Mouse (Mus musculus) MEL (cell line): ENCODE results near the gene Vasn. TPM values are rescaled to one million over a fixed set of nuclear protein-coding genes. Genes with fewer than 3 reads are reported as not detected.

Experiments used
- DNase-seq: peaks from one replicate; pipeline ENCODE4 v3.0.0; 2011; ENCODE audit warnings: low read depth, low spot score
- H3K27ac ChIP-seq: 2 replicates; pipeline ENCODE4 v1.5.1; 2012; ENCODE audit warnings: low read depth, mild to moderate bottlenecking, control low read depth, low read length, moderate library complexity; ENCODE audit not compliant: control insufficient read depth
- H3K27me3 ChIP-seq, 2 experiments: fragments of 150-350 bp in 1 of 2; sonication (generic) in 1 of 2; 2 replicates each; pipeline ENCODE4 v1.6.1; 2012; ENCODE audit warnings: low read length in 2 of 2, mild to moderate bottlenecking in 2 of 2, improper control_type of control experiment in 1 of 2, moderate library complexity in 1 of 2; ENCODE audit not compliant: insufficient read depth in 2 of 2, control insufficient read depth in 1 of 2
- H3K36me3 ChIP-seq, 2 experiments: 2 replicates each; pipeline ENCODE4 v1.6.1; 2012 to 2014; ENCODE audit warnings: low read length in 2 of 2, improper control_type of control experiment in 1 of 2, inconsistent platforms in 1 of 2, mild to moderate bottlenecking in 1 of 2; ENCODE audit not compliant: insufficient read depth in 2 of 2, control insufficient read depth in 1 of 2
- H3K4me1 ChIP-seq, 2 experiments: fragments of 150-350 bp in 1 of 2; sonication (generic) in 1 of 2; 2 replicates each; pipeline ENCODE4 v1.6.1; 2012; ENCODE audit warnings: low read length in 2 of 2, improper control_type of control experiment in 1 of 2, mild to moderate bottlenecking in 1 of 2; ENCODE audit not compliant: insufficient read depth in 2 of 2, control insufficient read depth in 1 of 2
- H3K4me3 ChIP-seq, 2 experiments: fragments of 150-350 bp in 1 of 2; sonication (generic) in 1 of 2; 2 replicates each; pipeline ENCODE4 v1.5.1; 2012; ENCODE audit warnings: low read depth in 2 of 2, low read length in 2 of 2, mild to moderate bottlenecking in 2 of 2, moderate library complexity in 2 of 2, control low read depth in 1 of 2, improper control_type of control experiment in 1 of 2; ENCODE audit not compliant: control insufficient read depth in 1 of 2, insufficient read depth in 1 of 2
- H3K79me2 ChIP-seq: 2 replicates; pipeline ENCODE4 v1.6.1; 2012; ENCODE audit warnings: mild to moderate bottlenecking, low read length, moderate library complexity; ENCODE audit not compliant: control insufficient read depth, poor library complexity, insufficient read depth
- H3K9ac ChIP-seq: 2 replicates; pipeline ENCODE4 v1.6.1; 2012; ENCODE audit warnings: low read depth, mild to moderate bottlenecking, control low read depth, low read length, moderate library complexity; ENCODE audit not compliant: control insufficient read depth, poor library complexity, severe bottlenecking
- H3K9me3 ChIP-seq: fragments of 150-350 bp; sonication (generic); replicated peaks from 2 replicates; pipeline ENCODE4 v1.6.1; 2012; ENCODE audit warnings: mild to moderate bottlenecking, low read length, improper control_type of control experiment, moderate library complexity; ENCODE audit not compliant: insufficient read depth
- CHD2 ChIP-seq: IDR thresholded peaks from 2 replicates; pipeline ENCODE4 v1.6.1; 2011; ENCODE audit warnings: low read length, improper control_type of control experiment
- CTCF ChIP-seq, 3 experiments: IDR thresholded peaks in 2 of 3; conservative IDR thresholded peaks in 1 of 3; 2 replicates each; pipeline ENCODE4 v1.5.1; 2011 to 2012; ENCODE audit warnings: low read length in 3 of 3, low read depth in 2 of 3, mild to moderate bottlenecking in 2 of 3, improper control_type of control experiment in 1 of 3, inconsistent platforms in 1 of 3, mixed read lengths in 1 of 3, moderate library complexity in 1 of 3; ENCODE audit not compliant: control insufficient read depth in 1 of 3, insufficient read depth in 1 of 3, poor library complexity in 1 of 3, severe bottlenecking in 1 of 3
- EP300 ChIP-seq, 2 experiments: IDR thresholded peaks; 2 replicates each; pipeline ENCODE4 v1.6.1; 2011; ENCODE audit warnings: improper control_type of control experiment in 2 of 2, low read length in 2 of 2, low read depth in 1 of 2, mild to moderate bottlenecking in 1 of 2
- JUND ChIP-seq: IDR thresholded peaks from 2 replicates; pipeline ENCODE4 v1.6.1; 2011; ENCODE audit warnings: low read depth, mild to moderate bottlenecking, improper control_type of control experiment, low read length
- KAT2A ChIP-seq: conservative IDR thresholded peaks from 2 replicates; pipeline ENCODE4 v1.6.1; 2012; ENCODE audit warnings: low read depth, low read length, improper control_type of control experiment, inconsistent platforms
- MAFK ChIP-seq: IDR thresholded peaks from 2 replicates; pipeline ENCODE4 v1.6.1; 2011; ENCODE audit warnings: low read depth, mild to moderate bottlenecking, low read length, improper control_type of control experiment, borderline replicate concordance
- MAX ChIP-seq: IDR thresholded peaks from 2 replicates; pipeline ENCODE4 v1.6.1; 2011; ENCODE audit warnings: low read length, improper control_type of control experiment
- MAZ ChIP-seq: IDR thresholded peaks from 2 replicates; pipeline ENCODE4 v1.6.1; 2012; ENCODE audit warnings: low read depth, mild to moderate bottlenecking, inconsistent platforms, low read length, improper control_type of control experiment
- MEF2A ChIP-seq: IDR thresholded peaks from 2 replicates; pipeline ENCODE4 v1.6.1; 2014; ENCODE audit warnings: low read depth, mild to moderate bottlenecking, inconsistent platforms, low read length, improper control_type of control experiment; ENCODE audit not compliant: poor library complexity, insufficient replicate concordance, severe bottlenecking; ENCODE audit errors: extremely low read depth
- MXI1 ChIP-seq: IDR thresholded peaks from 2 replicates; pipeline ENCODE4 v1.6.1; 2011; ENCODE audit warnings: mild to moderate bottlenecking, low read depth, low read length, improper control_type of control experiment
- POLR2A ChIP-seq, 2 experiments: IDR thresholded peaks; 2 replicates each; pipeline ENCODE4 v1.6.1; 2011 to 2012; ENCODE audit warnings: low read length in 2 of 2, mild to moderate bottlenecking in 2 of 2, control low read depth in 1 of 2, improper control_type of control experiment in 1 of 2, low read depth in 1 of 2, moderate library complexity in 1 of 2; ENCODE audit not compliant: control insufficient read depth in 1 of 2, insufficient read depth in 1 of 2, poor library complexity in 1 of 2
- POLR2AphosphoS2 ChIP-seq: IDR thresholded peaks from 2 replicates; pipeline ENCODE4 v1.6.1; 2011; ENCODE audit warnings: low read length, improper control_type of control experiment
- POLR2AphosphoS5 ChIP-seq: IDR thresholded peaks from 2 replicates; pipeline ENCODE4 v1.6.1; 2012; ENCODE audit warnings: low read depth, borderline replicate concordance, mild to moderate bottlenecking, inconsistent platforms, low read length, moderate library complexity, mixed read lengths
- RAD21 ChIP-seq: IDR thresholded peaks from 2 replicates; pipeline ENCODE4 v1.6.1; 2011; ENCODE audit warnings: mild to moderate bottlenecking, low read depth, low read length, improper control_type of control experiment
- RCOR1 ChIP-seq: IDR thresholded peaks from 2 replicates; pipeline ENCODE4 v1.6.1; 2012; ENCODE audit warnings: low read depth, mild to moderate bottlenecking, inconsistent platforms, low read length, improper control_type of control experiment
- SIN3A ChIP-seq: IDR thresholded peaks from 2 replicates; pipeline ENCODE4 v1.6.1; 2012; ENCODE audit warnings: low read length, improper control_type of control experiment, inconsistent platforms
- SMC3 ChIP-seq: IDR thresholded peaks from 2 replicates; pipeline ENCODE4 v1.6.1; 2011; ENCODE audit warnings: low read depth, low read length, improper control_type of control experiment
- TAL1 ChIP-seq: IDR thresholded peaks from 2 replicates; pipeline ENCODE4 v1.6.1; 2012; ENCODE audit warnings: mild to moderate bottlenecking, inconsistent platforms, low read length, moderate library complexity, mixed read lengths
- TBP ChIP-seq: IDR thresholded peaks from 2 replicates; pipeline ENCODE4 v1.8.0; 2011; ENCODE audit warnings: low read depth, low read length, improper control_type of control experiment
- TCF12 ChIP-seq: IDR thresholded peaks from 2 replicates; pipeline ENCODE4 v1.6.1; 2014; ENCODE audit warnings: low read depth, mild to moderate bottlenecking, inconsistent platforms, low read length, improper control_type of control experiment, moderate library complexity
- UBTF ChIP-seq: IDR thresholded peaks from 2 replicates; pipeline ENCODE4 v1.6.1; 2012; ENCODE audit warnings: low read depth, mild to moderate bottlenecking, inconsistent platforms, low read length, improper control_type of control experiment, moderate library complexity, borderline replicate concordance; ENCODE audit not compliant: insufficient read depth
- USF1 ChIP-seq: IDR thresholded peaks from 2 replicates; pipeline ENCODE4 v1.6.1; 2014; ENCODE audit warnings: low read depth, mild to moderate bottlenecking, inconsistent platforms, low read length, improper control_type of control experiment, moderate library complexity
- USF2 ChIP-seq, 2 experiments: IDR thresholded peaks; 2 replicates each; pipeline ENCODE4 v1.6.1; 2011 to 2012; ENCODE audit warnings: improper control_type of control experiment in 2 of 2, low read length in 2 of 2, borderline replicate concordance in 1 of 2, inconsistent platforms in 1 of 2, low read depth in 1 of 2, mild to moderate bottlenecking in 1 of 2; ENCODE audit not compliant: insufficient read depth in 1 of 2
- ZC3H11A ChIP-seq: IDR thresholded peaks from 2 replicates; pipeline ENCODE4 v1.6.1; 2012; ENCODE audit warnings: low read depth, mild to moderate bottlenecking, inconsistent platforms, low read length, improper control_type of control experiment
- ZKSCAN1 ChIP-seq: IDR thresholded peaks from 2 replicates; pipeline ENCODE4 v1.6.1; 2012; ENCODE audit warnings: low read depth, mild to moderate bottlenecking, inconsistent platforms, low read length, improper control_type of control experiment, moderate library complexity
- ZMIZ1 ChIP-seq: IDR thresholded peaks from 2 replicates; pipeline ENCODE4 v1.6.1; 2012; ENCODE audit warnings: low read depth, mild to moderate bottlenecking, inconsistent platforms, low read length, improper control_type of control experiment, moderate library complexity
- ZNF384 ChIP-seq: IDR thresholded peaks from 2 replicates; pipeline ENCODE4 v1.6.1; 2012; ENCODE audit warnings: low read depth, mild to moderate bottlenecking, inconsistent platforms, low read length, improper control_type of control experiment
- polyA plus RNA-seq, 2 experiments: library from polyadenylated mRNA; stranded (reverse) in 1 of 2; unstranded in 1 of 2; fragments of >175 nt in 1 of 2; fragments of >200 nt in 1 of 2; gene quantifications; 2 replicates each; pipeline versions ENCODE4 v1.2.1 to v1.2.4; 2012; ENCODE audit warnings: low replicate concordance in 2 of 2, low read depth in 1 of 2; ENCODE audit not compliant: insufficient read length in 2 of 2, insufficient read depth in 1 of 2, missing spikeins in 1 of 2
- total RNA-seq: library from RNA; depleted of rRNA; stranded (reverse); fragments of 300-350 nt; gene quantifications from 2 replicates; pipeline ENCODE4 v1.2.3, GENCODE M21; 2012

Gene Vasn
- total and polyA plus RNA-seq, 3 experiments, result 0.19 to 3.1 TPM; not detected in 1

- H3K4me3 ChIP-seq, result no peak overlapping the region
- no peak for DNase-seq
- H3K9me3 ChIP-seq, result no peaks in the 10 kb centered on the region
- H3K4me1 ChIP-seq, result no peaks in the 10 kb centered on the region
- H3K27me3 ChIP-seq, result no peaks in the 10 kb centered on the region
- H3K27ac ChIP-seq, result no peak overlapping the region
- H3K79me2 ChIP-seq, result no peaks in the 10 kb centered on the region
- H3K36me3 ChIP-seq, result peaks cover 0 to 1% of the 10 kb centered on the region in 2 experiments; a peak in 1 of 4 replicates
- TF ChIP-seq MAZ (no peak), CTCF (IDR thresholded peaks at IDR 0.05 in 2 of 3, conservative IDR thresholded peaks at IDR 0.05 in 1 of 3; ENCODE audit: control insufficient read depth in 1 of 3, insufficient read depth in 1 of 3, low read depth in 2 of 3, low read length in 3 of 3, poor library complexity in 1 of 3, severe bottlenecking in 1 of 3) (no peak), KAT2A (no peak), CHD2 (no peak), ZNF384 (no peak), ZMIZ1 (no peak), RAD21 (no peak), SMC3 (no peak), TBP (no peak), MAX (no peak), ZC3H11A (no peak), UBTF (no peak), POLR2AphosphoS5 (no peak), MAFK (no peak), RCOR1 (no peak), TCF12 (no peak), USF2 (IDR thresholded peaks at IDR 0.05; ENCODE audit: borderline replicate concordance in 1 of 2, insufficient read depth in 1 of 2, low read depth in 1 of 2, low read length in 2 of 2) (no peak)
- no peak overlapping the region for H3K9ac ChIP-seq
Observed at GRCm38 (mm10) chr16:4638891-4639390, 800 bp upstream of the Vasn start.

- no peaks in the 10 kb centered on the region for H3K27me3 ChIP-seq
- no peaks in the 10 kb centered on the region for H3K4me1 ChIP-seq
- peaks cover 0 to 1% of the 10 kb centered on the region in 2 experiments; a peak in 1 of 4 replicates for H3K36me3 ChIP-seq
- no peak overlapping the region for H3K27ac ChIP-seq
- no peak for TF ChIP-seq USF1
- no peak for TF ChIP-seq CHD2
- TF ChIP-seq SIN3A, result no peak
- TF ChIP-seq JUND, result no peak
- TF ChIP-seq RCOR1, result no peak
- TF ChIP-seq POLR2AphosphoS2, result no peak
- no peak for TF ChIP-seq MEF2A
- TF ChIP-seq MAZ, result no peak
- no peak for TF ChIP-seq POLR2AphosphoS5
- no peak for TF ChIP-seq KAT2A
- TF ChIP-seq EP300 (IDR thresholded peaks at IDR 0.05; ENCODE audit: low read depth in 1 of 2, low read length in 2 of 2), result no peak
- TF ChIP-seq USF2 (IDR thresholded peaks at IDR 0.05; ENCODE audit: borderline replicate concordance in 1 of 2, insufficient read depth in 1 of 2, low read depth in 1 of 2, low read length in 2 of 2), result no peak
- no peak for TF ChIP-seq SMC3
- no peak for TF ChIP-seq RAD21
- no peak for TF ChIP-seq MXI1
- no peak for TF ChIP-seq TCF12
- TF ChIP-seq POLR2A (IDR thresholded peaks at IDR 0.05; ENCODE audit: control insufficient read depth in 1 of 2, insufficient read depth in 1 of 2, low read depth in 1 of 2, low read length in 2 of 2, poor library complexity in 1 of 2), result no peak
- TF ChIP-seq ZKSCAN1, result no peak
- TF ChIP-seq TAL1, result no peak
- H3K9me3 ChIP-seq, result no peaks in the 10 kb centered on the region
- no peak overlapping the region for H3K4me3 ChIP-seq
- no peak for DNase-seq
- no peaks in the 10 kb centered on the region for H3K79me2 ChIP-seq
- H3K9ac ChIP-seq, result no peak overlapping the region
Observed at GRCm38 (mm10) chr16:4640267-4641005, 695 bp downstream of the Vasn start.
